Mouse (Mus musculus): ENCODE measurements around the gene Derl3. TPM values are rescaled to one million over a fixed set of nuclear protein-coding genes. Genes with fewer than 3 reads are reported as not detected.

The Derl3 gene
- polyA plus RNA-seq, 1 experiment, result 145 TPM

DNA sequence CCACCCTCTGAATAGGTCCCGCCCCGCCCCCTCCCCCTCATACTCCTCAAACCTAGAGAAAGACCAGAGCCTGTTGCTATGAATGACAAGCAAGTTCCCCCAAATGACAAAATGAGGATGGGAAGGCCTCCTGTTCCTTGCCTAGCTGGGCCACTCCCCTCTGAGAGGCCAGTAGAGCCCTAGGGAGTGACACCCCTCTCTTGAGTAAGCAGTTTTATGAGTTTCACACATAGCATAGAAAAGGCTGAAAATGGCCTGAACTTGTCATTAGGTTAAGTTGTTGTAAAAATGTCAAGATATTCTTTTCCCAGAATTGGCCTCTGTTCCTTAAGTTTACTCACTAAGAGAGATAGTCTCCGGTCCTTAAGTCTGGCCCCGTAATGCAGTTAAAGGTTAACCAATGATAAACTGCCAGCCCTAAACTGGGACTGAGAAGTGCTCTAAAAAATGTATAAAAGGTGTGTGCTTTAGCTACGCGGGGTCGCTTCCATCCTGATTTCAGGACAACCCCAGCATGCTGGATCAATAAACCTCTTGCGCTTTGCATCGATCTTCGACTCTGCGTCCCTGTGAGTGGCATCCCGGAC is 40.6 kb upstream of the Derl3 start:
- Histone ChIP-seq H3K27me3 (ENCODE audit: control insufficient read depth, insufficient read depth, low read length) (no peaks in the 10 kb centered on the region), H3K36me3 (ENCODE audit: control insufficient read depth, insufficient read depth, low read length) (no peaks in the 10 kb centered on the region), H3K27ac (ENCODE audit: control insufficient read depth, insufficient read depth, low read depth, low read length) (no peak overlapping the region), H3K4me3 (ENCODE audit: control insufficient read depth, low read depth, low read length) (no peak overlapping the region), H3K4me1 (ENCODE audit: control insufficient read depth, insufficient read depth, low read length) (peaks cover 9% of the 10 kb centered on the region)
- no peak for TF ChIP-seq CTCF (IDR thresholded peaks at IDR 0.05; ENCODE audit: control insufficient read depth, insufficient read depth, insufficient replicate concordance, low read depth, low read length)
- no peak for TF ChIP-seq POLR2A (IDR thresholded peaks at IDR 0.05; ENCODE audit: control insufficient read depth, low read depth, low read length)

DNA sequence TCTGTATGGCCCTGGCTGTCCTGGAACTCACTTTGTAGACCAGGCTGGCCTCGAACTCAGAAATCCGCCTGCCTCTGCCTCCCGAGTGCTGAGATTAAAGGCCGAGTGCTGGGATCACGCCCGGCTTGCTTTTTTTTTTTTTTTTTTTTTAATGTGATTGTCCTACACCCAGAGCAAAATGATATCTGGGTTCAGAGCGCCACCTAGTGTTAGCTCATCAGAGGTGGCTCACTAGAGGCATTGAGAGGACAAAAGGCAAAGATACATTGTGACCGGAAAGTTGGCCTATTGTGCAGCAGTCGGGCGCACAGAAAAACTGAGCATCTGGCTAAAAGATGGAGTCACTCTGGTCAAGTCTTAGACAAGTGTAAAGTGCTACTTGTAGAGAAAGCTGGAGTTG is 39.8 kb upstream of the Derl3 start:
- Histone ChIP-seq H3K4me1 (ENCODE audit: control insufficient read depth, insufficient read depth, low read length) (peaks cover 11% of the 10 kb centered on the region), H3K27me3 (ENCODE audit: control insufficient read depth, insufficient read depth, low read length) (no peaks in the 10 kb centered on the region), H3K36me3 (ENCODE audit: control insufficient read depth, insufficient read depth, low read length) (no peaks in the 10 kb centered on the region), H3K27ac (ENCODE audit: control insufficient read depth, insufficient read depth, low read depth, low read length) (no peak overlapping the region), H3K4me3 (ENCODE audit: control insufficient read depth, low read depth, low read length) (no peak overlapping the region)
- TF ChIP-seq CTCF (IDR thresholded peaks at IDR 0.05; ENCODE audit: control insufficient read depth, insufficient read depth, insufficient replicate concordance, low read depth, low read length) (peak; percentile 50; the same call in 1 of the 2 replicates), POLR2A (IDR thresholded peaks at IDR 0.05; ENCODE audit: control insufficient read depth, low read depth, low read length) (no peak)

DNA sequence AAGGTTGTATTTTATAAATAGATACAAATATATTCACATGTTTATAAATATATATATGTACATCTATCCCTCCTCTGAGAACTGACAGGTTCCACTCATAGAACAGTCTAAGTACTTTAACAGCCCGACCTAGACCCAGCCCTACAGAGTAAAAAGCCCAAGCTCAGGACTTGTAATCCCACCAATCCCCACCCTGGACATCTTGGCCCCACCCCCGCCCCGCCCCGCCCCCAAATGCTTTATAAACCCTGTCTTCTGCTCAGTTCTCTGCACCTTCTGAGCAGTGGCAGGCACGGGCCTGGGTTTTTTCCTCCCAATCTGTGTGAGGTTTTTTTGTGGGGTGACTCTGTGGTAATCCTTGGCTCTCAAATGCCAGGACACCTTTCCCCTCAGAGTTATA is 39.1 kb upstream of the Derl3 start:
- Histone ChIP-seq H3K36me3 (ENCODE audit: control insufficient read depth, insufficient read depth, low read length) (no peaks in the 10 kb centered on the region), H3K27ac (ENCODE audit: control insufficient read depth, insufficient read depth, low read depth, low read length) (no peak overlapping the region), H3K27me3 (ENCODE audit: control insufficient read depth, insufficient read depth, low read length) (no peaks in the 10 kb centered on the region), H3K4me3 (ENCODE audit: control insufficient read depth, low read depth, low read length) (no peak overlapping the region), H3K4me1 (ENCODE audit: control insufficient read depth, insufficient read depth, low read length) (peaks cover 16% of the 10 kb centered on the region)
- TF ChIP-seq CTCF (IDR thresholded peaks at IDR 0.05; ENCODE audit: control insufficient read depth, insufficient read depth, insufficient replicate concordance, low read depth, low read length), result no peak
- TF ChIP-seq POLR2A (IDR thresholded peaks at IDR 0.05; ENCODE audit: control insufficient read depth, low read depth, low read length), result no peak

DNA sequence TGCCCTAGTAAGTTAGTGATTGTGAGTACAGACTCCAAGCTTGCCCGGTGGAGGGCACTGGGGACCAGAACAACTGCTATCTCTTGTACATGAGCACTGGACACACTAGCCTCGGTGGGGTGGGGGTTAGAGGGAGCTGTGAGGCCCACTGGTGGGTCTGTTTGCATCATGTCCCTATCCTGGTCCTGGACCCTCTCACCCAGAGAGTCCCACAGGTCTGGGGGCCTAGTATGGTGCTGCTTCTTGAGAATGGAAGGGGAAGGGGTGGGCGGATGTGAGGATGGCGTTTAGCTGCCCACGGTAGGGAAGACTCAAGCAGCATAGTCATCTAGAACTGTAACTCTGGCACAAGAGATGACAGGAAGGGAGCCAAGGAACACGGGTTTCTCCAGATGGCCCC is 38.4 kb upstream of the Derl3 start:
- TF ChIP-seq POLR2A (IDR thresholded peaks at IDR 0.05; ENCODE audit: control insufficient read depth, low read depth, low read length) (no peak), CTCF (IDR thresholded peaks at IDR 0.05; ENCODE audit: control insufficient read depth, insufficient read depth, insufficient replicate concordance, low read depth, low read length) (no peak)
- Histone ChIP-seq H3K27ac (ENCODE audit: control insufficient read depth, insufficient read depth, low read depth, low read length) (peak overlapping the region; percentile 52), H3K36me3 (ENCODE audit: control insufficient read depth, insufficient read depth, low read length) (no peaks in the 10 kb centered on the region), H3K27me3 (ENCODE audit: control insufficient read depth, insufficient read depth, low read length) (no peaks in the 10 kb centered on the region), H3K4me3 (ENCODE audit: control insufficient read depth, low read depth, low read length) (no peak overlapping the region), H3K4me1 (ENCODE audit: control insufficient read depth, insufficient read depth, low read length) (peaks cover 17% of the 10 kb centered on the region)

DNA sequence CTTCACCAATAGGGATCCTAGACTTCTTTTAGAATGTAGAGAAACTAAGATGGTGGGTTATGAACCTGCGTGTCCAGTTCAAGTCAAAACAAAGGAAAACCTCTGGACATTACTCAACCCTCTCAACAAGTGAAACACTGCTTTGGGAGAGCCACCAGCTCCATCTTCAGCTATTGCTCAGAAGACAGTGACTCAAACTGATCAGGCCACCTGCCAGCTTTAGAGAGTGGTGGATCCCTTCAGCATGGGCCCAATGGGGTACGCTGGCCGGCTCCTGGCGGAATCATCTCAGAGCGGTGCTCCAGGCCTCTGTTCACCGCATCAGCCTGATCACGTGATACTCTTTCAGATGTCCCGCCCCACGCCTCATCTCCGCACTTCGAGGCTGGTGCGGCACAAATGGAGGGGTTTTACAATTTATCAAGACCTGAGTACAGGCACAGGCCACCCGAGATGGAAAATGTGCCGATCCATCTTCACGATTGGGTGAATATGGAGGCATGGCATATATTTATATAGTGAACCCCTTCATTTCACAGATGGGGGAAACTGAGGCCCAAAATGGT is 37.7 kb upstream of the Derl3 start:
- H3K27me3 ChIP-seq (ENCODE audit: control insufficient read depth, insufficient read depth, low read length), result no peaks in the 10 kb centered on the region
- H3K36me3 ChIP-seq (ENCODE audit: control insufficient read depth, insufficient read depth, low read length), result no peaks in the 10 kb centered on the region
- H3K4me3 ChIP-seq (ENCODE audit: control insufficient read depth, low read depth, low read length), result no peak overlapping the region
- H3K4me1 ChIP-seq (ENCODE audit: control insufficient read depth, insufficient read depth, low read length), result peaks cover 17% of the 10 kb centered on the region
- no peak overlapping the region for H3K27ac ChIP-seq (ENCODE audit: control insufficient read depth, insufficient read depth, low read depth, low read length)
- TF ChIP-seq POLR2A (IDR thresholded peaks at IDR 0.05; ENCODE audit: control insufficient read depth, low read depth, low read length) (no peak), CTCF (IDR thresholded peaks at IDR 0.05; ENCODE audit: control insufficient read depth, insufficient read depth, insufficient replicate concordance, low read depth, low read length) (no peak)

DNA sequence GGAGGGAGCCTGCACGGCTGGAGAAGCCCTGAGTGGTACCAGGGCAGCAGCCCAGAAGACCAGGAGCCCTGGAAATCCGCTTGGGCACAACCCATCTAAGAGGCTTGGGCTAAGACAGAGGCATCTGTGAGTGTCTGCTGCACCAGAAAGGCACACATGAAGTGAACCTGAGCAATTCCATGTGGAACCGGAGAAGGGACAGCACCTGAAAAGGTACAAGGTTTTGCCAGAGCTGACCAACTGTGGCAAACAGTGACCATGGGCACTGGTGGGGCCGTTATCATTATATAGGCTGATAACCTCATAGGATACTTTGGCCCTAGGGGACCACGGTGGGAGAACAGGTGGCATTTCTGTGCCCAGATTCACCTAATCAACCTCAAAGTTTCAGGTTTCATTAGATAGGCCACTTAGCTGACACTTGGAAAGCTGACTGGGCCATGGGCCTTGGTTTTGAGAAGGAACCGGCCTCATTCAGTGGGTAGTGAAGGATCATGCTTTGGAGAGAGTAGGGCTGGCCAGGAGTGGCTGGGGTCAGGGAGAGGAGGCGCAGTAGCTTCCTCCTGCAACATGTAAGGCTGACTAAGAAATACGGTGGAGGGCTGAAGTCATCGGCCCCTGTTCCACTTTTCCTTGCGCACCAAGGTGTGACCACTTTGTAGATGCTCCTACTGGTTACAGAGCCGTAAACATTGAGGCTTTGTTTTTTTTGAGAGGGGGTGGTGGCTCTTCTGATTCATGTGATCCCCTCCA is 36.9 kb upstream of the Derl3 start:
- H3K27me3 ChIP-seq (ENCODE audit: control insufficient read depth, insufficient read depth, low read length), result no peaks in the 10 kb centered on the region
- H3K4me1 ChIP-seq (ENCODE audit: control insufficient read depth, insufficient read depth, low read length), result peaks cover 17% of the 10 kb centered on the region
- H3K36me3 ChIP-seq (ENCODE audit: control insufficient read depth, insufficient read depth, low read length), result no peaks in the 10 kb centered on the region
- no peak overlapping the region for H3K4me3 ChIP-seq (ENCODE audit: control insufficient read depth, low read depth, low read length)
- no peak overlapping the region for H3K27ac ChIP-seq (ENCODE audit: control insufficient read depth, insufficient read depth, low read depth, low read length)
- TF ChIP-seq CTCF (IDR thresholded peaks at IDR 0.05; ENCODE audit: control insufficient read depth, insufficient read depth, insufficient replicate concordance, low read depth, low read length), result no peak
- TF ChIP-seq POLR2A (IDR thresholded peaks at IDR 0.05; ENCODE audit: control insufficient read depth, low read depth, low read length), result no peak

DNA sequence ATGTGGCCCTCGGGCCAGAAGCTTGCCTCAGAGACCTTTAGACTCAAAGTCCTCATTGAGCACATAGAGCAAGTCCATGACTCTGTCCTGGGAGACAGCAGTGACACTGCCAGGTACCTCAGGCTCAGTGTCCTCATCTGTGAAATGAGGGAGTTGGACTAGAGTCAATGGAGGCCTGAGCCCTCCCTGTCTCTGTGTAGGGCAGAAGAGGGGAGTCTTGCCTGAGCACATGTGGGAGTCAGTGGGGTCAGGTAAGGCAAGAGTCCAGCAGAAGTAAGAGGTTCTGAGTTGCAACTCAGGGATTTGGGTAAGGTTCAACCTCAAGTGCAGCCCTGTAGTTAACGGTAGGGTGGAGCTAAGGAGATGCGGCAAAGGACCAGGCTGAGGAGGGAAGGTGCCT is 36.2 kb upstream of the Derl3 start:
- Histone ChIP-seq H3K4me3 (ENCODE audit: control insufficient read depth, low read depth, low read length) (no peak overlapping the region), H3K27ac (ENCODE audit: control insufficient read depth, insufficient read depth, low read depth, low read length) (peak overlapping the region; percentile 38), H3K36me3 (ENCODE audit: control insufficient read depth, insufficient read depth, low read length) (no peaks in the 10 kb centered on the region), H3K4me1 (ENCODE audit: control insufficient read depth, insufficient read depth, low read length) (peaks cover 15% of the 10 kb centered on the region), H3K27me3 (ENCODE audit: control insufficient read depth, insufficient read depth, low read length) (no peaks in the 10 kb centered on the region)
- TF ChIP-seq CTCF (IDR thresholded peaks at IDR 0.05; ENCODE audit: control insufficient read depth, insufficient read depth, insufficient replicate concordance, low read depth, low read length), result no peak

All from testis, adult 2 months (tissue).